Mouse (Mus musculus) ES-Bruce4 (cell line): ENCODE results near the gene Actl11.

Experiments
- CTCF ChIP-seq: IDR thresholded peaks from one replicate; pipeline ENCODE4 v1.8.1; 2011; ENCODE audit warnings: low read depth, low read length
- EP300 ChIP-seq: IDR thresholded peaks from 2 replicates; pipeline ENCODE4 v1.6.1; 2011; ENCODE audit warnings: low read depth, low read length; ENCODE audit not compliant: insufficient read depth
- POLR2A ChIP-seq: IDR thresholded peaks from one replicate; pipeline ENCODE4 v1.8.1; 2011; ENCODE audit warnings: low read length; ENCODE audit not compliant: insufficient read depth

DNA sequence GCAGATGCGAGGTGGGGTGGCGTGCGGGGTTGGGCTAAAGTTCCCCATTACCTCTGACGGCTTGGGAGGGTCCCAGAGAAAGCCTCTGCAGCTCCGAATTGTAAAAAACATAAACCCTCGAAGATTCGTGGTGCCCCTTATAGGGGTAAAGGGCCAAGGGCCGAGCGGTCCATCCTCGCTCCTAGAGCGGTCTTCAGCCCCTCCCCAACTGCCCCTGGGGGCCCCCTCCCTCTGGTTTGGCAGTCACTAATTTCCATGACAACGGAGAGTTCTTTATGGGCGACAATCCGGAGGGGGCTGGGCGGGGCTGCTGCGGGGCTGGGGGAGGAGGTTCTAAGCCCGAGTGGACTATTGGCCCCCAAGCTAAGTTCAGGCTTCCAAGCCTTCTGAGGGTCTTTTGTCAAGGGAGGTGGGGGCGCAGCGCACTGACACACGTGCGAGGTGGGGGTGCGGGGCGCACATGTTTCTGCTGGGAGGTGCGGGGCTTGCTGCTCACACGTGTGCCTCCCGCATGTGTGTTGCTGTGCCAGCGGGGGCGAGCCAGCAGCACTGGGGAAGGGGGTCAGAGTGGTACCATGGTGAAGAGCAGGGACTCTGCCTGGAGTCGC, 8.1 kb downstream of the Actl11 start:
- TF ChIP-seq CTCF (no peak), POLR2A (no peak), EP300 (0 out of 2 replicates have a peak, but pooled peaks have one; percentile 23)
